Mouse (Mus musculus) liver, embryonic 11.5 days (tissue): Measurements from ENCODE around the gene Pkd1l2. TPM values are rescaled to one million over a fixed set of nuclear protein-coding genes. Genes with fewer than 3 reads are reported as not detected.
A peak's percentile ranks its signal among the peaks of the same experiment; 100 is the strongest.

Source experiments
- ATAC-seq: fragments of 200-750 bp; cut with Nextera tagmentation; replicated peaks from 2 replicates; pipeline ENCODE4 v1.8.0; 2017; ENCODE audit warnings: moderate number of reproducible peaks, mild to moderate bottlenecking, moderate TSS enrichment, moderate library complexity; ENCODE audit not compliant: low FRiP score
- DNase-seq: peaks from one replicate; pipeline ENCODE4 v3.0.0-alpha.2; 2017; ENCODE audit warnings: low spot score
- H3K27ac ChIP-seq: fragments of 300-500 bp; sonication (generic); 2 replicates; pipeline ENCODE4 v1.5.1; 2014; ENCODE audit warnings: mild to moderate bottlenecking, low read depth, low read length, control low read depth
- H3K27me3 ChIP-seq: fragments of 300-500 bp; sonication (generic); replicated peaks from 2 replicates; pipeline ENCODE4 v1.6.1; 2014; ENCODE audit warnings: low read length, mixed read lengths; ENCODE audit not compliant: control insufficient read depth, insufficient read depth
- H3K36me3 ChIP-seq: fragments of 300-500 bp; sonication (generic); 2 replicates; pipeline ENCODE4 v1.6.1; 2014; ENCODE audit warnings: mild to moderate bottlenecking, low read length, moderate library complexity, mixed read lengths; ENCODE audit not compliant: control insufficient read depth, insufficient read depth
- H3K4me1 ChIP-seq: fragments of 300-500 bp; sonication (generic); replicated peaks from 2 replicates; pipeline ENCODE4 v1.6.1; 2014; ENCODE audit warnings: low read length, mixed read lengths; ENCODE audit not compliant: control insufficient read depth, insufficient read depth
- H3K4me2 ChIP-seq: fragments of 300-500 bp; sonication (generic); 2 replicates; pipeline ENCODE4 v1.6.1; 2014; ENCODE audit warnings: mild to moderate bottlenecking, control low read depth, moderate library complexity
- H3K4me3 ChIP-seq: fragments of 300-500 bp; sonication (generic); 2 replicates; pipeline ENCODE4 v1.5.1; 2014; ENCODE audit warnings: low read depth, low read length, control low read depth
- H3K9ac ChIP-seq: fragments of 300-500 bp; sonication (generic); 2 replicates; pipeline ENCODE4 v1.6.1; 2014; ENCODE audit warnings: low read depth, low read length, control low read depth
- H3K9me3 ChIP-seq: fragments of 300-500 bp; sonication (generic); 2 replicates; pipeline ENCODE4 v1.6.1; 2016; ENCODE audit warnings: low read length, inconsistent platforms, mixed read lengths; ENCODE audit not compliant: control insufficient read depth
- WGBS: fragments of 180-500 bp; shearing (Covaris S2); extraction: QIAGEN DNeasy Blood & Tissue Kit; methylation state at CpG from one replicate; pipeline ENCODE4 v1.1.7; 2014; 5-methylcytosine and 5-hydroxymethylcytosine counted together
- polyA plus RNA-seq: library from polyadenylated mRNA; unstranded; fragments of >200 nt; fragmentation: Nextera tagmentation; extraction: Ambion mirVana; gene quantifications from 2 replicates; pipeline ENCODE4 v1.2.1, GENCODE M21; 2014

The Pkd1l2 gene
- polyA plus RNA-seq, 1 experiment from 2014 or later: 0.03 TPM

- no peak for ATAC-seq
- H3K4me1 ChIP-seq: peaks cover 8% of the 10 kb centered on the region
- DNase-seq: no peak
- no peaks in the 10 kb centered on the region for H3K27me3 ChIP-seq
- WGBS: 97% methylated on average over 3 of the region's 3 CpGs
- no peak overlapping the region for H3K4me3 ChIP-seq
- peaks cover 14% of the 10 kb centered on the region; the same call in 1 of the 2 replicates for H3K36me3 ChIP-seq
- H3K9me3 ChIP-seq: no peaks in the 10 kb centered on the region
- no peak overlapping the region for H3K9ac ChIP-seq
- no peak overlapping the region for H3K4me2 ChIP-seq
- H3K27ac ChIP-seq: no peak overlapping the region
Observed at GRCm38 (mm10) chr8:116989842-116990241, 92.4 kb downstream of the Pkd1l2 start.

GRCm38 (mm10) chr8:116980117-116980516 is 102.1 kb downstream of the Pkd1l2 start:
- Histone ChIP-seq H3K27me3 (no peaks in the 10 kb centered on the region), H3K4me2 (peak overlapping the region; percentile 16; the same call in 1 of the 2 replicates), H3K4me1 (peaks cover 6% of the 10 kb centered on the region; the same call in 1 of the 2 replicates), H3K9me3 (no peaks in the 10 kb centered on the region), H3K27ac (no peak overlapping the region), H3K36me3 (peaks cover 7% of the 10 kb centered on the region; the same call in 1 of the 2 replicates), H3K9ac (no peak overlapping the region), H3K4me3 (no peak overlapping the region)
- ATAC-seq: no peak
- 30% methylated on average over 4 of the region's 4 CpGs for WGBS
- DNase-seq: peak; percentile 65

GRCm38 (mm10) chr8:116978631-116979256 is 103.5 kb downstream of the Pkd1l2 start, which contains the start of gene 1700030J22Rik:
TSS of gene 1700030J22Rik (minus strand) at chr8:116978959.
- Histone ChIP-seq H3K36me3 (peaks cover 3% of the 10 kb centered on the region; the same call in 1 of the 2 replicates), H3K4me3 (peak within 1 kb of the TSS; percentile 87), H3K4me1 (peaks cover 6% of the 10 kb centered on the region; the same call in 1 of the 2 replicates), H3K9me3 (no peaks in the 10 kb centered on the region), H3K9ac (peak within 1 kb of the TSS; percentile 64), H3K27me3 (no peaks in the 10 kb centered on the region), H3K4me2 (peak within 1 kb of the TSS; percentile 90), H3K27ac (peak within 1 kb of the TSS; percentile 25; the same call in 1 of the 2 replicates)
- ATAC-seq (peak; percentile 98), DNase-seq (peak; percentile 98)
- whole genome bisulfite sequencing: under 1% methylated on average over 46 of the region's 46 CpGs

- 34% methylated on average over 8 of the region's 8 CpGs for WGBS
- H3K4me3 ChIP-seq: peak overlapping the region; percentile 87
- no peaks in the 10 kb centered on the region for H3K27me3 ChIP-seq
- H3K9me3 ChIP-seq: no peaks in the 10 kb centered on the region
- no peak for DNase-seq
- no peak for ATAC-seq
- H3K4me1 ChIP-seq: peaks cover 6% of the 10 kb centered on the region; the same call in 1 of the 2 replicates
- H3K36me3 ChIP-seq: peaks cover 3% of the 10 kb centered on the region; the same call in 1 of the 2 replicates
- H3K9ac ChIP-seq: peak overlapping the region; percentile 64
- peak overlapping the region; percentile 25; the same call in 1 of the 2 replicates for H3K27ac ChIP-seq
- peak overlapping the region; percentile 90 for H3K4me2 ChIP-seq
Observed at GRCm38 (mm10) chr8:116978052-116978451, 104.2 kb downstream of the Pkd1l2 start.

GRCm38 (mm10) chr8:116975606-116976005 is 106.6 kb downstream of the Pkd1l2 start:
- H3K27me3 ChIP-seq: no peaks in the 10 kb centered on the region
- DNase-seq (no peak), ATAC-seq (no peak)
- peaks cover 6% of the 10 kb centered on the region; the same call in 1 of the 2 replicates for H3K4me1 ChIP-seq
- no peaks in the 10 kb centered on the region for H3K9me3 ChIP-seq
- H3K27ac ChIP-seq: no peak overlapping the region
- 0 out of 2 replicates have a peak overlapping the region, but pooled peaks have one; percentile 9 for H3K4me2 ChIP-seq
- no peak overlapping the region for H3K9ac ChIP-seq
- 69% methylated on average over 5 of the region's 5 CpGs for WGBS
- H3K36me3 ChIP-seq: no peaks in the 10 kb centered on the region
- H3K4me3 ChIP-seq: no peak overlapping the region

- Histone ChIP-seq H3K4me3 (no peak overlapping the region), H3K27ac (no peak overlapping the region), H3K9ac (no peak overlapping the region), H3K36me3 (no peaks in the 10 kb centered on the region), H3K9me3 (no peaks in the 10 kb centered on the region), H3K27me3 (no peaks in the 10 kb centered on the region), H3K4me2 (0 out of 2 replicates have a peak overlapping the region, but pooled peaks have one; percentile 9), H3K4me1 (peaks cover 6% of the 10 kb centered on the region; the same call in 1 of the 2 replicates)
- no peak for DNase-seq
- 41% methylated on average over 5 of the region's 5 CpGs for WGBS
- ATAC-seq: no peak
Observed at GRCm38 (mm10) chr8:116975066-116975465, 107.2 kb downstream of the Pkd1l2 start.

- Histone ChIP-seq H3K4me3 (no peak overlapping the region), H3K4me2 (no peak overlapping the region), H3K9ac (no peak overlapping the region), H3K36me3 (no peaks in the 10 kb centered on the region), H3K9me3 (no peaks in the 10 kb centered on the region), H3K4me1 (no peaks in the 10 kb centered on the region), H3K27ac (no peak overlapping the region), H3K27me3 (no peaks in the 10 kb centered on the region)
- ATAC-seq (no peak), DNase-seq (no peak)
- WGBS: 84% methylated on average over 6 of the region's 6 CpGs
Observed at GRCm38 (mm10) chr8:116969531-116969930, 112.7 kb downstream of the Pkd1l2 start.

- 88% methylated on average over 9 of the region's 9 CpGs for WGBS
- DNase-seq (no peak), ATAC-seq (no peak)
- Histone ChIP-seq H3K27ac (no peak overlapping the region), H3K27me3 (no peaks in the 10 kb centered on the region), H3K36me3 (peaks cover 33% of the 10 kb centered on the region), H3K4me2 (no peak overlapping the region), H3K4me1 (no peaks in the 10 kb centered on the region; the same call in 1 of the 2 replicates), H3K9ac (no peak overlapping the region), H3K4me3 (no peak overlapping the region), H3K9me3 (no peaks in the 10 kb centered on the region)
Observed at GRCm38 (mm10) chr8:116954415-116954814, 127.8 kb downstream of the Pkd1l2 start.

GRCm38 (mm10) chr8:116952428-116952827 is 129.8 kb downstream of the Pkd1l2 start:
- Histone ChIP-seq H3K9ac (no peak overlapping the region), H3K27ac (no peak overlapping the region), H3K36me3 (peaks cover 27% of the 10 kb centered on the region), H3K9me3 (no peaks in the 10 kb centered on the region), H3K27me3 (no peaks in the 10 kb centered on the region), H3K4me1 (peaks cover 6% of the 10 kb centered on the region), H3K4me3 (no peak overlapping the region), H3K4me2 (no peak overlapping the region)
- no peak for ATAC-seq
- DNase-seq: no peak
- WGBS: 78% methylated on average over 8 of the region's 8 CpGs
